Mouse (Mus musculus) lung, postnatal 36 days (tissue): ENCODE results near the gene Ak7.

Source experiments
- DNase-seq: peaks from one replicate; pipeline ENCODE4 v3.0.0; 2022; ENCODE audit warnings: mixed read lengths

The Ak7 gene

GRCm38 (mm10) chr12:105789885-105790284 lies 84.1 kb downstream of the Ak7 start:
- DNase-seq = no peak

DNA sequence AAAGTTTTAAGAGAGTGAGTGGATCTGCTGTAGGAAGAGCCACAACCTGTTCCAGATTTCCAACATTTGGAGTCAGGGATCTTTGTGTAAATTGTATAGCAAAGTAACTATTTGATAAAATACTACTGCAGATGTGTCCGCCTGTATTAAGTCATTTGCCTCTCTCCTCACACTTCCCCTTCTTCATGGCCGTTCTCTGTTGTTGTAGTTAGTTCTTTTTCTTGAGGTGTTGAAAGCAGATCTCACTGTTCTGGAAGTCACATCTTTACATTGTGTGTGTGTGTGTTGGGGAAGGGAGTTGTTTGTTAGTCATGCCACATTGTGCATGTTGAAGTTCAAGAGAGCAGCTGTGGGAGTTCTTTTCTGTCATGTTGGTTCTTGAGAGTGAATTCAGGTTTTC lies 89.1 kb downstream of the Ak7 start:
- no peak for DNase-seq

- no peak for DNase-seq
Observed at GRCm38 (mm10) chr12:105798001-105798400, 92.2 kb downstream of the Ak7 start.

- no peak for DNase-seq
Observed at GRCm38 (mm10) chr12:105805790-105806189, 100.0 kb downstream of the Ak7 start.

GRCm38 (mm10) chr12:105806205-105806604 lies 100.4 kb downstream of the Ak7 start:
- DNase-seq = no peak

GRCm38 (mm10) chr12:105807416-105807815 lies 101.6 kb downstream of the Ak7 start:
- no peak for DNase-seq

DNA sequence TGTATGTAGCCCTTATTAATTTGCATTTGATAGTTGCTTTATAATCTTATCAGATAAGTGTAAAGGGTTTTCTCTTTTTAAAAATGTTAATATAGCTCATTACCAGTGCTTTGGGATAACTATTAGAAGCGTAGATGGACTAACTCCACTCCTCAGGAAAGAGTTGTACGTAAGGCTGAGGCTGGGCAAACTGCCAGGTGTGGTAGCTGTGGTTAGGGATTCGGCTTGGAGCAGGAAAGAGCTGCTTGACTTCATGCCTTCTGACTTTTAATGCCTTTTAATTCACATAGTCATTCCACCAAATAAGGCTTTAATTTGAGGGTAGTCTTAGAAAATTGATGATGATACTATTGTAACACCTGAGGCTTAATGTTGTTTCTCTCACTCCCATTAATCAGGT lies 103.2 kb downstream of the Ak7 start:
- peak; percentile 15 for DNase-seq

GRCm38 (mm10) chr12:105810608-105811007 lies 104.8 kb downstream of the Ak7 start:
- no peak for DNase-seq

GRCm38 (mm10) chr12:105813957-105814356 lies 108.2 kb downstream of the Ak7 start:
- DNase-seq = no peak

DNA sequence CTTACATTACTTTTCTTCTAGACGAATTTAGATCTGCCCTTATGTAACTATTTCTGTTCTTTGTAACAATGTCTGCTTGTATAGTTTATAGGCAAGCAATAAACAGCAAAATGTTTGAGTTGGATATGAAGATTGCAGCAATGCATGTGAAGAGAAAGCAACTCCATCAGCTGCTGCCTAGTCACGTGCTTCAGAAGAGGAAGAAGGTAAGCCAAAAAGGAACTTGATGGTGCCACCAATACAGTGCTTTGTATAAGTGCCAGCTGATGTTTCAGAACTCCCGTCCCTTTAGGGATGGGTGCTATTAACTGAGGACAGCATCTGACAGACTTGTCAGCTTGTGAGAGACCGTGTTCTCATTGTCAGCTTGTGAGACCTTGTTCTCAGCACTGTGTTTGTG lies 117.7 kb downstream of the Ak7 start:
- peak; percentile 15 for DNase-seq

- DNase-seq = no peak
Observed at GRCm38 (mm10) chr12:105824743-105825142, 119.0 kb downstream of the Ak7 start.

GRCm38 (mm10) chr12:105825266-105825665 lies 119.5 kb downstream of the Ak7 start:
- DNase-seq = no peak
